Mouse (Mus musculus) kidney, postnatal 36 days (tissue): ENCODE results near the gene Cwc25.
"Not testable (repeated sequence)": the region's sequence is repeated elsewhere in the genome, so short reads cannot be mapped to it uniquely, and the experiment has no call there.

ENCODE experiments used
- DNase-seq, 2 experiments: peaks; one replicate each; pipeline ENCODE4 v3.0.0; 2021 to 2022; ENCODE audit warnings: mixed read lengths in 2 of 2

The Cwc25 gene

GRCm38 (mm10) chr11:97719041-97719440, 47.3 kb downstream of the Cwc25 start:
- DNase-seq, result no peak

GRCm38 (mm10) chr11:97718281-97718860, 48.0 kb downstream of the Cwc25 start:
- peak in 1 of 2 experiments; percentile 25 for DNase-seq

GRCm38 (mm10) chr11:97717369-97718280, 48.7 kb downstream of the Cwc25 start:
- no peak for DNase-seq

GRCm38 (mm10) chr11:97716021-97716420, 50.3 kb downstream of the Cwc25 start:
- no peak for DNase-seq

GRCm38 (mm10) chr11:97714784-97715760, 51.3 kb downstream of the Cwc25 start:
- DNase-seq, result no peak

GRCm38 (mm10) chr11:97714356-97714755, 52.0 kb downstream of the Cwc25 start:
- DNase-seq, result no peak

- DNase-seq, result no peak
Measured at GRCm38 (mm10) chr11:97713896-97714295, 52.5 kb downstream of the Cwc25 start.

- no peak for DNase-seq
Measured at GRCm38 (mm10) chr11:97712286-97712685, 54.1 kb downstream of the Cwc25 start.

- DNase-seq, result peak in 1 of 2 experiments; percentile 50
Measured at GRCm38 (mm10) chr11:97711200-97711900, 55.0 kb downstream of the Cwc25 start.

GRCm38 (mm10) chr11:97710067-97710466, 56.3 kb downstream of the Cwc25 start:
- DNase-seq, result not testable (repeated sequence)

GRCm38 (mm10) chr11:97703039-97703826, 63.1 kb downstream of the Cwc25 start, which contains the start of gene Psmb3:
Gene Psmb3, plus strand, starts transcription at chr11:97703399.
- DNase-seq, result peak; percentile 99 to 100

- DNase-seq, result peak; percentile 87 to 90
Measured at GRCm38 (mm10) chr11:97702393-97702745, 64.0 kb downstream of the Cwc25 start.

GRCm38 (mm10) chr11:97701581-97702392, 64.6 kb downstream of the Cwc25 start:
- no peak for DNase-seq

GRCm38 (mm10) chr11:97700746-97701580, 65.4 kb downstream of the Cwc25 start:
- peak; percentile 22 to 47 for DNase-seq

GRCm38 (mm10) chr11:97700003-97700745, 66.2 kb downstream of the Cwc25 start, which contains the start of gene Pcgf2:
Gene Pcgf2, minus strand, starts transcription at chr11:97700497.
- DNase-seq, result peak; percentile 83 to 90

- peak; percentile 95 to 97 for DNase-seq
Measured at GRCm38 (mm10) chr11:97699626-97700002, 66.7 kb downstream of the Cwc25 start.

- DNase-seq, result peak; percentile 79 to 93
Measured at GRCm38 (mm10) chr11:97698741-97699611, 67.4 kb downstream of the Cwc25 start.
